Mouse (Mus musculus) C2C12 (cell line): ENCODE data around the gene Rims3.

Experiments used
- CEBPB ChIP-seq: IDR thresholded peaks from one replicate; pipeline ENCODE4 v1.6.1; 2011; ENCODE audit warnings: low read depth, mild to moderate bottlenecking, control low read depth, moderate library complexity
- CTCF ChIP-seq: IDR thresholded peaks from one replicate; pipeline ENCODE4 v1.5.1; 2011; ENCODE audit not compliant: control insufficient read depth, insufficient read depth, insufficient read length
- MAX ChIP-seq: IDR thresholded peaks from one replicate; pipeline ENCODE4 v1.6.1; 2011; ENCODE audit warnings: mild to moderate bottlenecking, control low read depth
- USF1 ChIP-seq: IDR thresholded peaks from one replicate; pipeline ENCODE4 v1.6.1; 2011; ENCODE audit warnings: low read depth, mild to moderate bottlenecking, control low read depth, moderate library complexity

GRCm38 (mm10) chr4:120892516-120892915 lies 37.9 kb downstream of the Rims3 start:
- no peak for TF ChIP-seq CTCF
- TF ChIP-seq CEBPB, result no peak
- TF ChIP-seq USF1, result no peak
- TF ChIP-seq MAX, result no peak
